In the genomic region with DNA sequence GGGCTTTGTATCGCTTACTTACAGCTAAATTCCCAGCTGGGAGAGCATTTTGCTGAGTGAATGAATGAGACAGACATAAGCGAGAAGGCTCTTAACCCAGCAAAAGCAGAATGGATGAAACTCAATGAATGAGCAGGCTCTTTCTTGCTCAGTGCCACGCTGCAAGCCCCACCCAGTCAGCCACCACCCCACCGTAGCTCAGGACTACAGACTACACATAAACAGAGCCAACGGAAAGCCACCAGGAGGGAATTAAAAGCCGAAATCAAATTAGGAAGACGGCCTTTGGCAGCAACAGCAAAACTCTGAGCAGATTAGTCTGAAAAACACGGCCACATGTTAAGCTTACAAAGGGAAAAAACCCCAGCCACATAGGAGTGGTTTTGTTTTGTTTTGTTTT, we compare ENCODE assay signal across 18 mouse cellular contexts.
"Had no signal": no experiment of that assay in that cellular context is flagged by ENCODE, and none has a peak within 500 bp of the region (broad histone marks: within the 10 kb centered on the region; RNA-seq: fewer than 3 reads in every experiment).

No protein-coding gene starts in this region.

- H3K4me3 ChIP-seq: layer of hippocampus, adult 2 months; limb, embryonic 13.5 days; liver, embryonic 15.5 days; midbrain, embryonic 10.5 days; midbrain, embryonic 15.5 days; neural tube, embryonic 13.5 days; stomach, embryonic 15.5 days had no signal

- ATAC-seq: lung, postnatal 0 days; midbrain, embryonic 15.5 days had no signal

- DNase-seq: kidney, postnatal 36 days; lung, adult 2 months; lung, postnatal 4 days; retina, postnatal 1 day; right cerebral cortex, postnatal 4 days; spleen, adult 18-20 months; thymus, adult 2 months; thymus, postnatal 25 days had no signal

- H3K27ac ChIP-seq: kidney, postnatal 0 days; layer of hippocampus, adult 2 months; liver, embryonic 15.5 days; midbrain, embryonic 10.5 days; midbrain, embryonic 15.5 days; neural tube, embryonic 13.5 days; stomach, embryonic 15.5 days had no signal

- H3K9ac ChIP-seq: limb, embryonic 13.5 days; liver, embryonic 15.5 days; midbrain, embryonic 15.5 days; neural tube, embryonic 13.5 days; stomach, embryonic 15.5 days had no signal

- H3K4me2 ChIP-seq: limb, embryonic 13.5 days; liver, embryonic 11.5 days; liver, embryonic 15.5 days; midbrain, embryonic 15.5 days; neural tube, embryonic 13.5 days; stomach, embryonic 15.5 days had no signal

- H3K36me3 ChIP-seq: limb, embryonic 13.5 days; liver, embryonic 15.5 days; midbrain, embryonic 10.5 days; midbrain, embryonic 15.5 days; neural tube, embryonic 13.5 days; stomach, embryonic 15.5 days had no signal

- H3K27me3 ChIP-seq: limb, embryonic 13.5 days; midbrain, embryonic 15.5 days; stomach, embryonic 15.5 days had no signal

- H3K9me3 ChIP-seq: limb, embryonic 13.5 days; liver, embryonic 15.5 days; midbrain, embryonic 10.5 days; midbrain, embryonic 15.5 days; neural tube, embryonic 13.5 days; stomach, embryonic 15.5 days had no signal
